Mouse (Mus musculus): ENCODE data around the gene Ero1l. TPM values are rescaled to one million over a fixed set of nuclear protein-coding genes. Genes with fewer than 3 reads are reported as not detected.

Gene Ero1l
- total RNA-seq, 2 experiments from 2014 or later, result 43.2 to 75.6 TPM

DNA sequence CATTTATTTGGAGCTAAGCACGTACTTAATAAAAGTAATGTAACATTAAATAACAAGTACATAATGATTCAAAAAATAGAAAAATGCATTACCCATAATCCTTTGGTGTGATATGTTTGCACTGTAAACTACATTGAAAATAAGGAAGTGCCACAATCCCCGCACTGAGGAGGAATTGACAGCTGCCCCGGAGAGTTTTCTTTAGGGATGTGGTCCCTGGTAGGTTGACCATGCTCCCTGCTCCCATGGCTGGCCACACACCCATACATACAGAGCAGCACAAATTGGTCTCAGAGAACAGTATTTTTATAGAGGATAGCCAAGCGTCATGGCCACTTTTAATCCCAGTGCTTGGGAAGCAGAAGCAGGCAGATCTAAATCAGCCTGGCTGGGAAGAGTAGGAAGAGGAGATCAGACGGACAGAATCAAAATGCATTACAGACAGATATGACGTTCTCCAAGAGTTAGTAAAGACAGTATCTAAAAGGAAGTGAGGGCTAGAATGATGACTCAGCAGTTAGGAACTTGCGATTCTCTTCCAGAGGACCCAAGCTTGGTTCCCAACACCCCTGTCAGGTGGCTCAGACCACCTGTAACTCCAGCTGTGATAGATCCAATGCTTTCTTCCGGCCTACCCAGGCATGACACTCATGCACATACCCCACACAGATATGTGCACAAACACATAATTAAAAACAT lies 10.8 kb downstream of the Ero1l start:
- peak; percentile 82 for ATAC-seq (ENCODE audit: poor library complexity, severe bottlenecking)

DNA sequence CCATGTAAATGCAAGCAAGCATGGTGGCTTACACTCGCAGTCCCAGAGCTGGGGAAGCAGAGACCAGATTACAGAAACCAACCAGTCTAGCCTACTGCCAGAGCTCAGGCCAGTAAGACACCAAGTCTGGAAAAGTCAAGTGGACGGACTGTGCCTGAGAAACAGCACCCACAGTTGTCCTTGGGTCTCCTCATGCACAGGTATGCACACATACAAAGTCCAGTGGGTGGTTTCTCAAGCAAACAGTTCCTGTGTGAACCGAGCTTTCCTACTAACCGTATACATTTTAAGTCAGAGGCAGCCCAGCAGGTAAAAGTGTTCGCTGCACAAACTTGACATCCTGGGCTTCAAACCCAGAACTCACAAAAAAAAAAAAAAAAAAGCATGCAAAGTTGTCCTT lies 12.7 kb downstream of the Ero1l start:
- no peak for ATAC-seq (ENCODE audit: poor library complexity, severe bottlenecking)

DNA sequence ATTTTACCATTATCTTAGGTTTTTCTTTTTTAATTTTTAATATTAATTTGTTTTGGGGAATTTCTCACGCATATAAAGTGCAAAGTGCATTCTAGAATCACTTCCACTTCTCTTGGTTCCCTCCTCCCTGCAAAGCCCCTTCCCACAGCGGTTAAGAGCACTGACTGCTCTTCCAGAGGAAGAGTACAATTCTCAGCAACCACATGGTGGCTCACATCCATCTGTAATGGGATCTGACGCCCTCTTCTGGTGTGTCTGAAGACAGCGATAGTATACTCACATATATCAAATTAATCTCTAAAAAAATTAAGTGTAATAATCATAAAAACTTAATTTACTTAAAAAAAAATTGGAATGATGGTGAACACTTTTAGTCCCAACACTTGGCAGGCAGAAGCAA lies 14.2 kb downstream of the Ero1l start:
- no peak for ATAC-seq (ENCODE audit: poor library complexity, severe bottlenecking)

DNA sequence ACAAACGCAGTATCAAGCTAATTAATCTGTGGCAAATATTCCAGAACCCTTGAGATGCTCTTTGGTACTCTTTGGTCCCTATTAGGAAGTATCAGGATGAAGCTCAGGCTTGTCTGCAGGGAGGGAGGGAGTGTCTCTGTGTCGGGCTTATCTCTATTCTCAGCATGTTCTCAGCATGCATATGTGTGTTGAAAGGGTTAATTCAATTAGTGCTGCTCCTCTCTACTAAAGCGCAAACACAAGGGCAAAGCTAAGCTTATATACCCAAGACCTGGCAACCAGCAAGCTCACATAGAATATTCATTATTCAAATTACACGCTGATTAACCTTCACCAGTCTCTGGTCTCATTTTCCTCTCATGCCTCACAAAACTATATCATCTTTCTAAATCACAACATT lies 14.6 kb downstream of the Ero1l start:
- no peak for ATAC-seq (ENCODE audit: poor library complexity, severe bottlenecking)

DNA sequence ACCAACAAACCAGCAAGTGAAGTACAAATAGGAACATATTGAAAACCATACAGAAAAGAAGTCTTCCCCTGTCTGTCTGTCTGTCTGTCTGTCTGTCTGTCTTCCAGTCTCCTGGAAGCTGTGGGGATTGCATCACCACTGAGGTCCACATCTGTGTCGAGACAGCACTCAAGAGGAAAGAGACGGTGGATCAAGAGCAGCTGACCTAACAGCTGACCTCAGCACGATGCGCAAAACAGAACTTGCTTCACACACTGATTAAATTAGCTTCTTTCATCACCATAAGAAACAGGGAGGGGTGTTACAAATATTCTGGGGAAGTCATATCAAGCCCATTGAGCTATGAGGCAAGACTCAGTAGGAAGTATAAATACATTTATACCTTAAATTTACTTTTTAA lies 27.0 kb downstream of the Ero1l start:
- peak; percentile 72 for ATAC-seq (ENCODE audit: poor library complexity, severe bottlenecking)

DNA sequence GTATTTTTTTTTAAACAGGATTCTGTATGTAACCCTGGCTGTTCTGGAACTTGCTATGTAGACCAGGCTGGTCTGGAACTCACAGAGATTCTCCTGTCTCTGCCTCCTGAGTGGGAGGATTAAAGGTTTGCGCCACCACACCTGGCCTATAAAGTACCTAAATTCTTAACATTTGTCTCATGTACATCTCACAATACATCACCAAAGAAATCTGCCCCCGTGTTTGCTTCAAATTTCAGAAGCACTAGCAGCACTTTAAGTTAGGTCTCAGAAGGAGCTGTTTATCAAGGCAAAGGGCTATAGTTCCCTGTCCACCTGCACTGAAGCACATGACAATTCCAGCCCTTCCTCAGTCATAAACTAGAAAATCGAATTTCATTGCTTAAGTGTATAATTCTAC lies 36.5 kb downstream of the Ero1l start:
- no peak for ATAC-seq (ENCODE audit: poor library complexity, severe bottlenecking)

DNA sequence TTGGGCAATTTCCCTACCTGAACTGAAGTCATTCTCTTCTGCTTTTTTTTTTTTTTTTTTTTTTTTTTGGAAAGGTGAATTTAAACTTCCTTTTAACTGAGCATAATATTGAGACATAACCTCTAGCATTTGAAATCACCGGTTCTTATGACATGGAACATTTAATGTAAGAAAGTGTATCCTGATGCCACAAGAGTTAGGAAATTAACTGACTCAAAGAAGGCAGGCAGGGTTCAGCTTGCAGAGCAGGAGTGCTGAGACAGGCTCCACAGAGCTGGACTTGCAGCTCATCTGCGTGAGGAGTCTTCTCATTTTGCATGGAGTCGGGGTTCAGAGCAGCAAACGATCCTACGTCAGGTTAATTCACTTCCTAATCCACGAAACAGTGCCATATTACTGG lies 42.8 kb downstream of the Ero1l start:
- peak; percentile 95 for ATAC-seq (ENCODE audit: poor library complexity, severe bottlenecking)

DNA sequence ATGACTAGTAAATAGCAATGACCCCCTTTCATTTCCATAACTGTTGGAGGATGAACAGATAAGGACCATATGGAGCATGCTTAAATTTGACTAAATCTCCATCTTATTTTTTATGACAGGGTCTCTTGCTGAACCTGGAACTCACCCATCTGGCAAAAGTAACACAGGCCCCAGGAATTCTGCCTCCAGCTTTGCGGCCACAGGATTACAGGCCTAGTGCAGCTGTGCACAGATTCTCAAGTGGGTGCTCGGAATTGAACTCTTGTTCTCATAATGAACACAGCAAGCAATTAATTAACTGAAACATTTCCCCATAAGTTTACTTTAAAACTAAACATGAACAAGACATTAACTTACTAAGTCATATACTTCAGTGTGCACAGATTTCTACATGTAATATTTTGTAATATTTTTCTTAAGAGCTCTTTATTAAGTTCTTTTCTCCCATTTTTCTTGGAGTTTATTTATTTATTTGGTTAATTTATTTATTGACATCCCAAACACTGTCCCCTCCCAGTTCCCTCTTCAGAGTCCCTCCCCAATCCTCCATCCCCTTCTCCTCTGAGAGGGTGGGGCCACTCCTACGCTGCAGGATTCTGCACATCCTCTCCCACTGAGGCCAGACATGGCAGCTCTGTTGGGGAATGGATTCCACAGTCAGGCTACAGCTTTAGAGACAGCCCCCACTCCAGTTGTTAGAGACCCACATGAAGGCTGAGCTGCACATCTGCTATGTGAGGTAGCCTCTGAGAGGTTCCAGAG lies 54.6 kb downstream of the Ero1l start:
- no peak for ATAC-seq (ENCODE audit: poor library complexity, severe bottlenecking)

DNA sequence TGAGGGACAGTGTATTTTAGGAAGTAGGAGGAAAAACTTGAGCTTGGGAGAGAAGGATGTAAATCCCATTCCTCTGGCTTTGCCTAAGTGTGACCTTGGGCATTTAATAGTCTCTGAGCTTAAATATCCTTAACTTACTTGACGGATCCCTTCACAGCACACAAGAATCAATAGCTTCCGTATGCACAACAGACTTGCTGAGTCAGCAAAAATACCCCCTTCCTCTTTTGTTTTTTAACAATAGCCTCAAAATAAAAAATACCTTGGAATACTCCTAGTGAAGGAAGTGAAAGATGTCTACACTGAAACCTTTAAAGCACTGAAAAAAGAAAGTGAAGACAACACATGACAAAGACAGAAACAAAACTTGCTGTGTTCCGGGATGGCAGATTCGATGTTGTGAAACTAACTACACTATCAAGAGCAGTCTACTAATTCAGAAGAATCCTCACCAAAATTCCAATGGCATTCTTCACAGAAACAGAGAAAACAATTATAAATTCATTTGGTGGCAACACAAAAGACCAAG lies 67.0 kb downstream of the Ero1l start:
- peak; percentile 74 for ATAC-seq (ENCODE audit: poor library complexity, severe bottlenecking)

DNA sequence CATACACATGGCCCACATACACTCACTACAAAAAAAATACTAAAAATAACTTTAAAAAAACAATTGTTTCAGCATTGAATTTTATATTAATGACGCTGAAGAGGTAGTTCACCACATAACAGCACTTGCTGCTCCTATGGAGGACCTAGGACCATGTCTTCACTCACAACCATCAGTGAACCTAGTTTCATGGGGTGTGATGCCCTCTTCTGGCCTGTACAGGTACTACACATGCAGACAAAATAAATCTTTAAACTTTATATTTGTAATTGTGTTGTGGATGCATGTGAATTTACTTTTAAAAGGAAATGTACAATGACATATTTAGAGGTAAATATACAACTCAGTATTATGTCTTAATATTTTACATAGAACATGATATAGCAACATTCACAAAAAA lies 77.0 kb downstream of the Ero1l start:
- ATAC-seq (ENCODE audit: poor library complexity, severe bottlenecking), result peak; percentile 75

DNA sequence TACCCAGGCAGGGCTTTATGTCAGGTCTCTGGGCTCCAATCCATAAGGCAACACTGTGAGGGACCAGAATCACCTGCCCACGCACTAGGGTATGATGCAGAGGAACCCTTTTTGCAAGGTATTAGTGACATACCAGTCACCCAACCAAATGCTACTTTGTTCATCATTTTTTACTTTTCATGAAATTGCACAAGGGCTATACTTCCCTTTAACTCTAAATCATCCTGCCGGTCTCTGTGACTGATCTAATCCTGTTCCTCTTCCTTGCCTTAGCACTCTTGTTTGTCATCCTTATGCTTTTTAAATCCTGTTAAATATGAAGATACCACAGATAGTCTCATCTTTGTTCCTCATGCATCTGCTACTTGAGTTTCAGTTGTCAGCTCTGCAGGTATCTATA lies 79.5 kb downstream of the Ero1l start:
- ATAC-seq (ENCODE audit: poor library complexity, severe bottlenecking), result peak; percentile 88

Other genes starting within 250 kb of the Ero1l start
- gene Gpr137c, start 99.1 kb downstream of the Ero1l start, total RNA-seq (2015), result 3.1 and 3.9 TPM in 2 replicates
- gene Gpr137c, start 99.1 kb downstream of the Ero1l start, total RNA-seq (2017), result 2.1 and 3.4 TPM in 2 replicates
- gene Txndc16, start 98.4 kb downstream of the Ero1l start, total RNA-seq (2015), result 25.5 and 28.0 TPM in 2 replicates
- gene Txndc16, start 98.4 kb downstream of the Ero1l start, total RNA-seq (2017), result 47.1 and 48.1 TPM in 2 replicates
- 120 and 126 TPM in 2 replicates for gene Psmc6, start 11.0 kb upstream of the Ero1l start, total RNA-seq (2015)
- 140 and 144 TPM in 2 replicates for gene Psmc6, start 11.0 kb upstream of the Ero1l start, total RNA-seq (2017)
- 22.0 and 23.7 TPM in 2 replicates for gene Styx, start 32.3 kb upstream of the Ero1l start, total RNA-seq (2015)
- 13.1 and 14.1 TPM in 2 replicates for gene Styx, start 32.3 kb upstream of the Ero1l start, total RNA-seq (2017)
- 15.5 and 18.5 TPM in 2 replicates for gene Gnpnat1, start 86.1 kb upstream of the Ero1l start, total RNA-seq (2015)
- gene Gnpnat1, start 86.1 kb upstream of the Ero1l start, total RNA-seq (2017), result 12.1 and 13.9 TPM in 2 replicates
- not detected in 2 replicates for gene Fermt2, start 211.3 kb upstream of the Ero1l start, total RNA-seq (2015)
- gene Fermt2, start 211.3 kb upstream of the Ero1l start, total RNA-seq (2017), result not detected in 2 replicates